Mouse (Mus musculus) hindbrain, embryonic 16.5 days (tissue): ENCODE measurements around the gene Hspa4l. TPM values are rescaled to one million over a fixed set of nuclear protein-coding genes. Genes with fewer than 3 reads are reported as not detected.

Source experiments
- ATAC-seq: fragments of 200-750 bp; cut with Nextera tagmentation; 2 replicates; pipeline ENCODE4 v1.8.0; 2017; ENCODE audit warnings: moderate TSS enrichment, moderate library complexity
- H3K27ac ChIP-seq: fragments of 300-500 bp; sonication (generic); 2 replicates; pipeline ENCODE4 v1.5.1; 2014; ENCODE audit warnings: low read depth, mild to moderate bottlenecking, control low read depth, low read length, moderate library complexity
- H3K27me3 ChIP-seq: fragments of 300-500 bp; sonication (generic); replicated peaks from 2 replicates; pipeline ENCODE4 v1.6.1; 2014; ENCODE audit warnings: low read length; ENCODE audit not compliant: control insufficient read depth, insufficient read depth
- H3K36me3 ChIP-seq: fragments of 300-500 bp; sonication (generic); 2 replicates; pipeline ENCODE4 v1.6.1; 2014; ENCODE audit warnings: mild to moderate bottlenecking, low read length, moderate library complexity, mixed read lengths; ENCODE audit not compliant: control insufficient read depth, insufficient read depth
- H3K4me1 ChIP-seq: fragments of 300-500 bp; sonication (generic); 2 replicates; pipeline ENCODE4 v1.6.1; 2014; ENCODE audit warnings: low read depth, low read length; ENCODE audit not compliant: control insufficient read depth, insufficient read depth
- H3K4me2 ChIP-seq: fragments of 300-500 bp; sonication (generic); 2 replicates; pipeline ENCODE4 v1.6.1; 2014; ENCODE audit warnings: mild to moderate bottlenecking, low read length, control low read depth, moderate library complexity
- H3K4me3 ChIP-seq: fragments of 300-500 bp; sonication (generic); 2 replicates; pipeline ENCODE4 v1.5.1; 2014; ENCODE audit warnings: mild to moderate bottlenecking, low read length, control low read depth, moderate library complexity
- H3K9ac ChIP-seq: fragments of 300-500 bp; sonication (generic); 2 replicates; pipeline ENCODE4 v1.6.1; 2014; ENCODE audit warnings: low read depth, mild to moderate bottlenecking, control low read depth, low read length, moderate library complexity
- H3K9me3 ChIP-seq: fragments of 300-500 bp; sonication (generic); 2 replicates; pipeline ENCODE4 v1.6.1; 2014; ENCODE audit warnings: mild to moderate bottlenecking, low read length, moderate library complexity; ENCODE audit not compliant: control insufficient read depth
- WGBS: fragments of 180-500 bp; shearing (Covaris S2); extraction: QIAGEN DNeasy Blood & Tissue Kit; methylation state at CpG from one replicate; pipeline ENCODE4 v1.1.7; 2014; 5-methylcytosine and 5-hydroxymethylcytosine counted together
- polyA plus RNA-seq: library from polyadenylated mRNA; unstranded; fragments of >200 nt; fragmentation: Nextera tagmentation; extraction: Ambion mirVana; gene quantifications from 2 replicates; pipeline ENCODE4 v1.2.1, GENCODE M21; 2015

The Hspa4l gene
- 51.5 and 56.3 TPM in 2 replicates for polyA plus RNA-seq

DNA sequence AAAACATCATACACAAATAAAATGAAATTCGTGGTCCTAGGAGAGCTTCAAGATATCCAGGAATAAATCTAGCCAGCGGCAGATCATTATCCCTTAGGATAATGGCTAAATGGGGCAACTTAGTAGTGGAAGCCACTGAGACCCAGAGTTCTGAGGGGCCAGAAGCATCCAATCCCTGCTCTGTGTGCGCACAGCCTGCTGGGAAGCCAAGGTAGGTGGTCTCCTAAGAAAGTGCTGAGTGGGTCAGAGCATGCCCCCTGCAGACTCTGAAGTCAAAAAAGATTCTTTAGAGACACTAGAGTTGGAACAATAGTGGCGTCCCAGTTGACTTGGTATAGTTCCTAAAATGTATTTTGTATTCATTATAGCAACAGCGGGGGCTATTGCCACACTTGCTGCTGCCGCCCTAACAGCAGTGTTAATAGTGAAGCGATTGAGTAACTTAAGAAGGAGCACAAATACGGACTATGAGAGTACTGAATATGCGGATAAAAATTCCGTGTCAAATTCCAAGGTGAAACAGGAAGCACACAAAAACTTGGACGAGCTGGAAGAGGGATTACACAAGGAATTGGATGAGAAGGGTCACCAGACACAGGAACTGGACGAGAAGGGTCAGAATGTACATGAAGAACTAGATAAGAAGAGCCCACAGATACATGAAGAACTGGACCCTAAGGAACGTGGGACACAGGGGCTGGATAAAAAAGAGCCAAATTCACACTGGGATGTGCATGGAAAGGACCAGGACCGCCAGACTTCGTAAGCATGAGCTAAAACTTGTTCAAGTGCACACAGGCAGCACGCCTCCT lies at the start of gene Hspa4l:
Gene Hspa4l, plus strand, starts transcription at position 472 of the 812 bp plus-strand sequence.
- Histone ChIP-seq H3K9ac (peak within 1 kb of the TSS; percentile 87), H3K4me3 (peak within 1 kb of the TSS; percentile 68), H3K4me1 (peaks cover 11% of the 10 kb centered on the region), H3K27me3 (no peaks in the 10 kb centered on the region), H3K9me3 (no peaks in the 10 kb centered on the region), H3K4me2 (peak within 1 kb of the TSS; percentile 94), H3K36me3 (no peaks in the 10 kb centered on the region), H3K27ac (peak within 1 kb of the TSS; percentile 94)
- ATAC-seq, result no peak
- 16% methylated on average over 16 of the region's 16 CpGs for WGBS

GRCm38 (mm10) chr3:40695162-40695561 lies 49.1 kb upstream of the Hspa4l start:
- H3K27me3 ChIP-seq, result no peaks in the 10 kb centered on the region
- no peaks in the 10 kb centered on the region for H3K9me3 ChIP-seq
- H3K27ac ChIP-seq, result no peak overlapping the region
- H3K4me2 ChIP-seq, result no peak overlapping the region
- 96% methylated on average over 2 of the region's 2 CpGs for WGBS
- ATAC-seq, result no peak
- H3K4me1 ChIP-seq, result no peaks in the 10 kb centered on the region
- H3K4me3 ChIP-seq, result no peak overlapping the region
- no peaks in the 10 kb centered on the region; the same call in 1 of the 2 replicates for H3K36me3 ChIP-seq
- H3K9ac ChIP-seq, result no peak overlapping the region

DNA sequence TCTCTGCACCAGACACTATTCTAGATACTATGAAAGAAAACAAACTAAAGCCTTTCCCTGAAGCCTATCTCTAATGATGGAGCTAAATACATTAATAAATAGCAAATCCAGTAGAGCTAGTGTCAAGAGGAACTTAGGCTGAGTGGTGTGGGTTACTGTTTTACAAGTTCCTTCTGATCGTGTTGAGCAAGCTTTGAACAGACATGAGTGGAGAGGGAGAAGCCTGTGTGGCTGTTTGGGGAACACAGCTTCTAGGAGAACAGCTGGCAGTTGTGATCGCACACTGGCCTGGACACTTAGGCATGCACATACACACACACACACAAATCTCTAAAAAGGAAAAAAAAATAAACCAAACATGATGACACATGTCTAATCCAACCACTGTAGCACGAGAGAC lies 45.5 kb upstream of the Hspa4l start:
- WGBS, result 89% methylated on average over 3 of the region's 3 CpGs

GRCm38 (mm10) chr3:40704816-40705430 lies 39.4 kb upstream of the Hspa4l start:
- WGBS, result 83% methylated on average over 5 of the region's 5 CpGs
- no peak for ATAC-seq

More for the DNA sequence above, 45.5 kb upstream of the Hspa4l start:
- H3K27me3 ChIP-seq, result no peaks in the 10 kb centered on the region
- H3K4me2 ChIP-seq, result no peak overlapping the region
- no peaks in the 10 kb centered on the region for H3K4me1 ChIP-seq
- no peak overlapping the region for H3K4me3 ChIP-seq
- H3K9me3 ChIP-seq, result no peaks in the 10 kb centered on the region
- no peak for ATAC-seq
- H3K9ac ChIP-seq, result no peak overlapping the region
- H3K27ac ChIP-seq, result no peak overlapping the region
- no peaks in the 10 kb centered on the region; the same call in 1 of the 2 replicates for H3K36me3 ChIP-seq

DNA sequence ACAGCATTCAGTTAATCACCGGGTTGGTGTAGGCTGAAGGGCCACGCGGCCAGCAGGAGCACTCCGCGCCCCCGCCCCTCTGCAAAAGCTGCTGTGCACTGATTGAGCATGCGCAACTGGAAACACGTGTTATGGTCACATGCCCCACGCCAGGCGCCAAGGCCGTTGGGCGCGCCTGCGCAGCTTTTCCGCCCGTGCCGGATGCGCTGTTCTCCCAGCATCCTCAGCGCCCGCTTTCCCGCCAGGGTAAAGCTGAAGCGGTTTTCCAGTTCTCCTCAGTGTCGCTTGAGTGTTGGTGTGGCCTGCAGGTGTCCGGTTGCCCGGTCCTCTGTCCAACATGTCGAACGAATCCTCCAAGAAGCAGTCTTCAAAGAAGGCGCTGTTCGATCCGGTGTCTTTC lies 35.6 kb upstream of the Hspa4l start, which contains the start of gene Slc25a31:
Gene Slc25a31, plus strand, starts transcription at position 201 of the 400 bp plus-strand sequence.
- ATAC-seq, result no peak
- Histone ChIP-seq H3K9me3 (peaks cover 2% of the 10 kb centered on the region; the same call in 1 of the 2 replicates), H3K27ac (no peak within 1 kb of the TSS), H3K4me2 (no peak within 1 kb of the TSS), H3K4me3 (no peak within 1 kb of the TSS), H3K9ac (no peak within 1 kb of the TSS), H3K36me3 (no peaks in the 10 kb centered on the region), H3K4me1 (no peaks in the 10 kb centered on the region), H3K27me3 (no peaks in the 10 kb centered on the region)
- WGBS, result 92% methylated on average over 30 of the region's 30 CpGs

More at GRCm38 (mm10) chr3:40704816-40705430, 39.4 kb upstream of the Hspa4l start:
- Histone ChIP-seq H3K4me3 (no peak overlapping the region), H3K27me3 (no peaks in the 10 kb centered on the region), H3K36me3 (no peaks in the 10 kb centered on the region), H3K4me2 (no peak overlapping the region), H3K9me3 (peaks cover 2% of the 10 kb centered on the region; the same call in 1 of the 2 replicates), H3K9ac (no peak overlapping the region), H3K4me1 (no peaks in the 10 kb centered on the region), H3K27ac (no peak overlapping the region)

GRCm38 (mm10) chr3:40716056-40716455 lies 28.2 kb upstream of the Hspa4l start:
- Histone ChIP-seq H3K9me3 (no peaks in the 10 kb centered on the region), H3K4me1 (no peaks in the 10 kb centered on the region), H3K36me3 (no peaks in the 10 kb centered on the region), H3K27ac (no peak overlapping the region), H3K4me2 (no peak overlapping the region), H3K27me3 (no peaks in the 10 kb centered on the region), H3K9ac (no peak overlapping the region), H3K4me3 (no peak overlapping the region)
- ATAC-seq, result no peak
- WGBS, result 64% methylated on average over 1 of the region's 1 CpGs

DNA sequence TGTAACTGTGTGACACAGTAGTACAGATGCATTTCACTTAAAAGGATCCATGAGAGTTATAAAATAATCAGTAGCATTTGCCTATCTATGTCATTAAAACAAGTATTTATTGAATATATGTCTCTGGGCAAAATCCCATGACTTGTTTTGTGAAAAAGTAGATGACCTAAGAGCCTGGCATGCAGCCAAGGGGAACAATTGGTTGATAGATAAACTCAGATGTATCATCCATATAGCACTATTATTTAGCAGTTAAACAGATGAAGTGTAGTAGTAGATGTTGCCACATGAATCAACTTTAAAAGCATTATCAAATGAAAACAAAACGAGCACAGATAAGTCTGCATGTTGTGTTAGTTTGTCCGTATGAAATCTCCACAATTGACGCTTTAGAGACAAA lies 25.3 kb upstream of the Hspa4l start:
- no peaks in the 10 kb centered on the region for H3K36me3 ChIP-seq
- H3K4me1 ChIP-seq, result no peaks in the 10 kb centered on the region
- H3K4me2 ChIP-seq, result no peak overlapping the region
- no peak overlapping the region for H3K9ac ChIP-seq
- no peaks in the 10 kb centered on the region for H3K9me3 ChIP-seq
- no peak overlapping the region for H3K27ac ChIP-seq
- ATAC-seq, result no peak
- WGBS, result 91% methylated on average over 3 of the region's 3 CpGs
- H3K4me3 ChIP-seq, result no peak overlapping the region
- H3K27me3 ChIP-seq, result no peaks in the 10 kb centered on the region

GRCm38 (mm10) chr3:40738381-40738912 lies 5.8 kb upstream of the Hspa4l start:
- Histone ChIP-seq H3K4me3 (no peak overlapping the region), H3K9ac (no peak overlapping the region), H3K4me1 (no peaks in the 10 kb centered on the region), H3K36me3 (no peaks in the 10 kb centered on the region), H3K27me3 (no peaks in the 10 kb centered on the region), H3K4me2 (no peak overlapping the region), H3K9me3 (no peaks in the 10 kb centered on the region), H3K27ac (no peak overlapping the region)
- 90% methylated on average over 6 of the region's 6 CpGs for WGBS
- no peak for ATAC-seq
